Mouse (Mus musculus) left cerebral cortex, postnatal 36 days (tissue): ENCODE data around the gene Polm. TPM values are rescaled to one million over a fixed set of nuclear protein-coding genes. Genes with fewer than 3 reads are reported as not detected.

Experiments
- DNase-seq, 2 experiments: peaks; one replicate each; pipeline ENCODE4 v3.0.0; 2021 to 2022; ENCODE audit warnings: low spot score in 2 of 2, mixed read lengths in 1 of 2
- intact Hi-C: fragments of 180-260 bp; cut with DNase I; formaldehyde crosslinking; loops from one replicate; pipeline ENCODE4 v1.15.1; 2025
- total RNA-seq, 2 experiments: library from RNA; stranded (reverse); gene quantifications; 2 replicates each; pipeline ENCODE4 v1.2.3; 2021

Gene Polm
- total RNA-seq, 2 experiments from 2014 or later, result 8.9 to 13.7 TPM

- DNase-seq, result no peak
- intact Hi-C loops, result no loop called here
These were observed 18.8 kb upstream of the Polm start for GRCm38 (mm10) chr11:5856479-5857130.

GRCm38 (mm10) chr11:5855902-5856301 lies 18.1 kb upstream of the Polm start:
- intact Hi-C loops, result no loop called here
- DNase-seq, result peak; percentile 24 to 38

DNA sequence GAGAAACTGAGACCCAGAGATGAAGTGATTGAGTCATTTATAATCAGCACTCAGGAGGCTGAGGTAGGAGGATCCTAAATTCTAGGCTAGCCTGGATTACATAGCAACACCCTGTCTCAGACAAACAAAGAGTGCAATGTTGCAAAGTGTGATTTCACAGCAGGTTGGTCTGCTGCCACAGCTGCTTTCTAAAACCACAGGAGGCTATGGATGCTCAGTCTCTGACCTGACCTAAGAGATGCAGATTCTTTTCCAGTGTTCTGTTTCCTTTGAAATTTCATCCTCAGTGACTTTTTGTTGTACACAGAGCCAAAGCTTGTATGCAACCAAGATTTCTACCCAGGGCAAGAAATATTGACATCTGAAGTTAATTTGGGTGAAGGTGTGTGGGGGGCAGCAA lies 17.7 kb upstream of the Polm start:
- DNase-seq, result no peak
- intact Hi-C loops, result no loop called here

GRCm38 (mm10) chr11:5852314-5852713 lies 14.5 kb upstream of the Polm start:
- intact Hi-C loops, result no loop called here
- no peak for DNase-seq

DNA sequence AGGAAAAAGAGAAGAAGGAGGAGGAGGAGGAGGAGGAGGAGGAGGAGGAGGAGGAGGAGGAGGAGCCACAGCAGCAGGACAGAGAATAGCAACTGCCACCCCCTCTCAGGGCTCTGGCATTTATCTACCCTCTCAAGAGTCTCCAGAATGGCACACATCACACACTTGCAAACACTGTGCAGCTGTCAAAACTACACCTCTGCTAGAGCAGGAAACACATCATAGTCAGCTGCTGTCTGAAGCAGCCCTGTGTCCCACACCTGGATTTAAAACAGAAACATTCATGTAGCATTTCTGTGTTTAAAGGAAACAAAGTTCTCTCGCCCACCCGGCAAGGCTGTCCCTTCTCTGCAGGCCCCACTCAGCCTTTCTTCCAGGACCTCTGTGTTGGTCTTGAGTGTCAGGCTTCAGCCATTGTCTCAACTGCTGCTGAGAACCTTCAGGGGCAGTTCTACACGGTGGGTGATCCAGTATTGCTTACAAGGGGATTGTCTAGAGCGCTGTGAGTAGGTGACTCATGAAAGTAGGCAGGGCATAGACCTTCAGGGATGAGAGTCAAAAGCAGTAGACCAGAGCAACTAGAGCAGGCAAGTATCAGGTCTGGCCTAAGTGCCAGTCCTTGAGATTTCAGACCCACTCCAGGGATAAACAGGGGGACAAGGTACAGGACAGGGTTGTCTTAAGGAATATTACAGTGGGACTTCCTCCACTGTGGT lies 13.4 kb upstream of the Polm start:
- intact Hi-C loops, result no loop called here

DNA sequence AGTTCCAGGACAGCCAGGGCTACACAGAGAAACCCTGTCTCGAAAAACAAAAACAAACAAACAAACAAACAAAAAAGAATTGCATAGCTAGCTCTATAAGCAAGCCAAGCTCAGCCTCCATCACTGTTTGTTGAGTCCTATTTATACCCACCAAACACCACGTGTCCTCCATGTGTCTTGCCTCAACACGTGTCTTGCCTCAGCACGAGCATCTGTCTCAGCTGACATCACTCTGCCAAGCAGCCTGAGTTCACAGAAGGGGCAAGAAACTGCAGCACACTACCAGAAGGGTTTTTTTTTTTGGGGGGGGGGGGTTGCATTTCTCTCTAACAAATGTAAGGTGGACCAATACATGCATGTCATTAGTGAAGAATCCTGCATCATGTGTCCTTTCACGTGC lies 12.6 kb upstream of the Polm start:
- no peak for DNase-seq
- intact Hi-C loops, result no loop called here

More for the DNA sequence above, 13.4 kb upstream of the Polm start:
- no peak for DNase-seq

DNA sequence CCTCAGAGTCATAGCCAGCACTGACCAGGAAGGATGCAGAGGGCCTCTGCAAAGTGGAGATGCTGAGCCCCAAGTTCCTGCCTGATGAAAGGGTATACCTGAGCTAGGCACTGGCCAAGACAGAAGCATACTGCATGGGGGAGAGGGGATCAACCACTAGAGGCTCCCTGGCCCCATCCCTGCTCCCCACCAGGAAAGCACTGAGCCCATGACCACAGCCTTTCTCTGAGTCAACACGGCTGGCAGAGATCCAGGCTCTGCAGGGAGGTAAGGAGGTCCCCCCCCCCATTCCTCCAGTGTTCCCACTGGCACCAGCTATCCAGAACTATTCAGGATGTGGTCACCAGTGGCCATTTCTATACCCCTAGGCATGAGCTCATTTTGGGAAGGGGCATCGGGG lies 11.5 kb upstream of the Polm start:
- DNase-seq, result no peak
- intact Hi-C loops, result no loop called here

DNA sequence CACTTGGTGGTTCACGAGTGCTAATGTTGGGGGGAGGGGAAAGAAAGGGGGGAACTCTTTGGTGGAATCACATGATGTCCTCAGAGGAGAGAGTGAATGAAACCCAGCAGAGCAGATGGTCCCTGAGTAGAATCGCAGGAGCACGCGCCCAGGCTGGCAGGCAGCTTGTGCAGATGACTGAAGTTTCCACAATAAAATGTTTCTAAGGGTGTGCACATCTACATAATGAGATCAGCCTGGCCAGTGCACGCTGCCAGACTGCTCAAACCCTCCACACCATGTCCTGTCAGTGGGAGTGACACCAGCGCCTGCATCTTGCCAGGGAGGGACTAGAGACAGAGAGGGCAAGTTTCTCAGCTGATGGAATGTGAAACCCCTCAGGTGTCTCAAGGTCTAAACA lies 10.9 kb upstream of the Polm start:
- peak; percentile 36 to 50 for DNase-seq
- intact Hi-C loops, result no loop called here

DNA sequence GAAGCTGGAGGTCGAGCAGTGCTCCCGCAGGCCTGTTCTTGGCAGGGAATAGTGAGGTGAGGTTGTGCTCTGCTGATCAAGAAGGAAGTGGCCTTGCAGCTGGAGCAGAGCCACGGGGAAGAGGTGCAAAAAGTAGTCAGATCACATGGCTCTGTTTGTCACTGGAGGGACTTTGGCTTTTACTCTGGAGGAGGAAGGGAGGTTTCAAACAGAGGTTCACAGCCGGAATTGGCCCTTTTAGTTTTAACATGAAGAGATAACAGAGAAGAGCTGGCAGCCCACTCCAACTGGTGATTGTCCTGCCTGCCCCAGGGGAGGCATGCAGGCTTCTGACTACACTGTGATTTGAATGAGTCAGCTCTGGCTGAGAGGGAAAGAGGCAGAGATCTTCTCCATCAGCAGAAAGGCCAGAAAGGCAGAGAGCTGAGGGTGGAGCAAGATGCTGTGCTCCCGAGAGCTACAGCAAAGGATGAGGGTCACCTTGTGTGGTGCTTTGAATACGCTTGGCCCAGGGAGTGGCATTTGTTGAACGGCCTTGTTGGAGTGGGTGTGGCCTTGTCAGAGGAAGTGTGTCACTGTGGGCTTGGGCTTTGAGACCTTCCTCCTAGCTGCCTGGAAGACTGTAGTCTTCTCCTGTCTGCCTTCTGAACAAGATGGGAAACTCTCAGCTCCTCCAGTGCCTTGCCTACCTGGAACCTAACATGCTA lies 9.0 kb upstream of the Polm start:
- no peak for DNase-seq
- intact Hi-C loops, result no loop called here

DNA sequence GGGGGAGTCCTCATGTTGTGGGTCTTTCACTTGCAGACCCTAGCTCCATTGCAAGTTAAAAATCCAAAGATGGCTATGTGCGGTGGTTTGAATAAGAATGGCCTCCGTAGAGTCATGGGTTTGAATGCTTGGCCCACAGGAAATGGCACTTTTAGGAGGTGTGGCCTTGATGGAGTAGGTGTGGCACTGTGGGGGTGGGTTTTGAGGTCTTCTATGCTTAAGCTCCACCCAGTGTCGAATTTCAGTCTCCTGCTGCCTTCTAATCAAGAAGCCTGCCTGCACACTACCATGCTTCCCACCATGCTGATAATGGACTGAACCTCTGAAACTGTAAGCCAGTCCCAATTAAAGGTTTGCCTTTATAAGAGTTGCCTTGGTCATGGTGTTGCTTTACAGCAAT lies 5.3 kb upstream of the Polm start:
- no peak for DNase-seq
- intact Hi-C loops, result no loop called here

DNA sequence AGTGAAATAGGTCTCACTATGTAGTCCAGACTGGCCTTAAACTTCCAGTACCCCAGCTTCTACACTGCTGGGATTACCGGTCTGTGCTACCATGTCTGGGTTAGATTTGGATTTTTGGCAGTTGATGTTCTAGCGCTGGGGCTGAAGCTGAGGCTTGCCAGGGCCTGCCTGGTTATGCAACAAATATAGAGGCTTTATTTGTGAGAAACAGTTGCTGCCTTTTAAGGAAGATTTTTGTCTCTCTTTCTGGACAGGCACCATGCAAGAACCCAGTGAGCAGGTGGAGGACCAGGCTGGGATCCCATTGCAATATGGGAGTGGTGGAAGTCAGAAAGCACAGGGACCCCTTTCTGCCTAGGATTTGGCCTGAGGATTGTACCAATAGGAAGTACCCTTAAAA lies 3.9 kb upstream of the Polm start:
- intact Hi-C loops, result no loop called here
- DNase-seq, result no peak

DNA sequence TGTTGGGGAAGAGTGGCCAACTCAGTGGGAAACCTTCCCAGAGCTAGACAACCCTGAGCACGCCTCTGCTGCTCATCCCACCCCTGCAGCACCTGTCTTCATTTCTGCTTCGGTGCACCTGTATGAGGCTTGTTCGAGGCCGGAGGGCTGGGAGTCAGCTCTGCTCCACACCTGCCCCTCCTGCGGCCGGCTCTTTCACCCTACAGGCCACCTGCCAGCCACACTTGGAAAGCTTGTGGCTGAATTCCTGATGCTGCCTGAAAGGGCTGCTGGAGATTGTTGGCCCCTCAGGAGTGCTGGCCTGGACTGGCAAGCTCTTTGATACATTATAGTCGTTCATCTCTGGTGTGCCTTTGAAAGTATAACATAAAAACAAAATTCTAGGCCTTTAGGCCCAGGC lies 2.5 kb upstream of the Polm start:
- DNase-seq, result no peak
- intact Hi-C loops, result no loop called here

- no peak for DNase-seq
- intact Hi-C loops, result loop anchor here (5.0 kb wide), 2 partner anchors 41 to 49 kb away; partner anchors contain the start of genes Dbnl and Pold2
These were observed 1.7 kb downstream of the Polm start for GRCm38 (mm10) chr11:5836126-5836525.

DNA sequence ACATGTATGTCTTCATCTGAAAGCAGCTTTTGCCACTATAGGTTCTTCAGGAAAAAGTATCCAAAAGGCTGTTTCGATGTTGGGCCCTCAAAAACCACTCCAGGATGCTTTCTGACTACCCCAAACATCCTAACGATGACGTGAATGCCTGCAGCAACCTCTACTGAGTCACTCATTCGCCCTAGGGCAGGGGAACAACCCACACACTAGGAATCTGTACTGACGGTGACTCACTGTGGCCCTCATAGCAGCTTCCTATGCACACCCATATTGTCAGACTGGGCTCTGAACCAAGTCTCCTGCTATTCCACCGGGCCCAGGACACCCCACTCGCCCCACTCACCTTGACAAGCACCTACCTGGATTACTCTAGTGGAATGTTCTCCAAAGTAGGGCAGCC lies 2.8 kb downstream of the Polm start:
- no peak for DNase-seq
- intact Hi-C loops, result loop anchor here (5.0 kb wide), 2 partner anchors 42 to 48 kb away; partner anchors contain the start of genes Dbnl and Pold2

DNA sequence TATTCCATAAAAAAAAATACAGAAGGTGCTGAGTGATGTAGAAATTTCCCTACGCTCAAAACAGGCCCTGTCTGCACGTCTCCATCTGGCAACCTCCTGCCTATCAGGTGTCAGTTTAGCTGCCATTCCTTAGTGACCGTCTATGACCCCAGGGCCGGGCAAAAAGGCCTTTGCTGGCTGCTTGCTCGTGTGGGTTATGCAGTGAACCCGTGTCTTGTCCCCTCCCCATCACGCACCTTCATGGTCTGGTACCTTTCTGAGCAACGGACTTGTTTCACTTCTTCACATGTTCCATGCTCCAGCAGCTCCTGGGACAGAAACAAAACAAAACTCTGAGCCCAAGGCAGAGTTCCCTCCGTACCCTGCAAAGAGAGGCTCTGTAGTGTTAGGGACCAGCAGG lies 3.3 kb downstream of the Polm start:
- no peak for DNase-seq
- intact Hi-C loops, result no loop called here

GRCm38 (mm10) chr11:5829327-5829726 lies 8.5 kb downstream of the Polm start:
- intact Hi-C loops, result no loop called here
- no peak for DNase-seq

DNA sequence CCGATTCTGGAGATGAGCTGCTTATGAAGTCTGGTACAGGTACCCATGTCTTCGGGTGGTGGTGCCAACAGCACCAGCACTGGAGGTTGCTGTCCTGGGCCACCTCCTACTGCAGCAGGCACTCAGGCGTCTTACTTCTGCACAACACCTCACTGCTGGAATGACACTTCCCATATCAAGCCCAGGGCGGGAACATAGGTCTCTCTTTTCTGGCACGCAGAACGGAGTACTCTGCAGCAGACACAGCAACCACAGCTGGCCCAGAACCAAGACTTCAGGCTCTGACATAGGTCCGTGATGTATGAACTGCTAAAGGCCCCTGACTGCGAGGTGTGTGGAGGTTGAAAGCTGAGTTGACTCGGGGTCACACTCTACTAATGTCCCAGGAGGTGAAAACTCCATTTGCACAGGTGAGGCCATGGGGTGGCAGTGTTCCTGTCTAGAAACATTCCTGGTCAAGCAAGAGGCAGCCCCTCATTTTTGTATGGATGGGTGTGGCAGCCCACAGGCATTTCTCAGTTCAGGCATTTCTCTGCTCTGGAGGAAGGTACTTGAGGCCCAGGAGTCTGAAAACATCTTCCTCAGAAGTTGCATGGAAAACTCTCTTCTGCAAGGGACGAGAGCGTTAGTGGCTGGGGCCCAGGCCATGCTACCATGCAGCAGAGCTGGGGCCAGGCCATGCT lies 9.2 kb downstream of the Polm start:
- no peak for DNase-seq
- intact Hi-C loops, result no loop called here

GRCm38 (mm10) chr11:5827931-5828330 lies 9.9 kb downstream of the Polm start:
- no peak for DNase-seq
- intact Hi-C loops, result no loop called here

GRCm38 (mm10) chr11:5825432-5825831 lies 12.4 kb downstream of the Polm start:
- intact Hi-C loops, result no loop called here
- no peak for DNase-seq

- intact Hi-C loops, result no loop called here
- DNase-seq, result no peak
These were observed 18.6 kb downstream of the Polm start for GRCm38 (mm10) chr11:5819223-5819622.
